Mouse (Mus musculus) liver, embryonic 14 days (tissue): ENCODE results near the gene Pigyl. TPM values are rescaled to one million over a fixed set of nuclear protein-coding genes. Genes with fewer than 3 reads are reported as not detected.

Source experiments
- polyA plus RNA-seq: library from polyadenylated mRNA; depleted of rRNA; stranded (reverse); fragments of >200 nt; gene quantifications from 2 replicates; pipeline ENCODE4 v1.2.3, GENCODE M21; 2012; rRNA removed

The Pigyl gene
- 29.2 and 32.3 TPM in 2 replicates for polyA plus RNA-seq

GRCm38 (mm10) chr9:22156497-22157245, at the start of gene Pigyl:
Gene Pigyl (plus strand): TSS chr9:22156846.

GRCm38 (mm10) chr9:22116740-22117426, 39.8 kb upstream of the Pigyl start, which contains the start of gene Elof1:
Gene Elof1 (minus strand): TSS chr9:22117172.

GRCm38 (mm10) chr9:22135644-22136390, 20.8 kb upstream of the Pigyl start, which contains the start of gene Acp5:
Gene Acp5 (minus strand): TSS chr9:22135711.

GRCm38 (mm10) chr9:22188025-22188611, 31.5 kb downstream of the Pigyl start, which contains the start of gene Zfp872:
Gene Zfp872 (plus strand): TSS chr9:22188090.

Other genes starting within 250 kb of the Pigyl start
- gene Rab3d, start 238.7 kb upstream of the Pigyl start, polyA plus RNA-seq: 5.2 and 5.5 TPM in 2 replicates
- gene Ccdc159, start 229.4 kb upstream of the Pigyl start, polyA plus RNA-seq: 1.1 and 1.3 TPM in 2 replicates
- 31.9 and 38.6 TPM in 2 replicates for gene Tmem205, start 229.3 kb upstream of the Pigyl start, polyA plus RNA-seq
- gene Plppr2, start 219.8 kb upstream of the Pigyl start, polyA plus RNA-seq: 2.4 and 2.6 TPM in 2 replicates
- gene Swsap1, start 201.1 kb upstream of the Pigyl start, polyA plus RNA-seq: 1.2 and 1.4 TPM in 2 replicates
- gene Epor, start 193.3 kb upstream of the Pigyl start, polyA plus RNA-seq: 117 and 141 TPM in 2 replicates
- gene Rgl3, start 167.4 kb upstream of the Pigyl start, polyA plus RNA-seq: 0.10 TPM in 2 replicates
- gene Ccdc151, start 154.2 kb upstream of the Pigyl start, polyA plus RNA-seq: 0.05 and 0.06 TPM in 2 replicates
- gene Prkcsh, start 154.0 kb upstream of the Pigyl start, polyA plus RNA-seq: 41.7 and 46.6 TPM in 2 replicates
- gene Elavl3, start 104.8 kb upstream of the Pigyl start, polyA plus RNA-seq: 0.01 and 0.03 TPM in 2 replicates
- not detected in 2 replicates for gene Gm49318, start 85.6 kb upstream of the Pigyl start, polyA plus RNA-seq
- gene Zfp653, start 85.5 kb upstream of the Pigyl start, polyA plus RNA-seq: 7.3 and 7.9 TPM in 2 replicates
- 13.1 and 15.4 TPM in 2 replicates for gene Ecsit, start 71.4 kb upstream of the Pigyl start, polyA plus RNA-seq
- 0.12 and 0.29 TPM in 2 replicates for gene Cnn1, start 57.6 kb upstream of the Pigyl start, polyA plus RNA-seq
- 52.9 and 66.3 TPM in 2 replicates for gene Elof1, start 39.7 kb upstream of the Pigyl start, polyA plus RNA-seq
- gene Acp5, start 21.1 kb upstream of the Pigyl start, polyA plus RNA-seq: 160 and 181 TPM in 2 replicates
- 0.02 and 0.05 TPM in 2 replicates for gene Zfp872, start 31.2 kb downstream of the Pigyl start, polyA plus RNA-seq
- gene Zfp809, start 68.9 kb downstream of the Pigyl start, polyA plus RNA-seq: 5.2 and 5.7 TPM in 2 replicates
- 0.76 and 0.81 TPM in 2 replicates for gene Zfp599, start 103.0 kb downstream of the Pigyl start, polyA plus RNA-seq
- 1.9 and 2.4 TPM in 2 replicates for gene Zfp810, start 150.8 kb downstream of the Pigyl start, polyA plus RNA-seq
- gene Anln, start 232.3 kb downstream of the Pigyl start, polyA plus RNA-seq: 20.1 and 23.2 TPM in 2 replicates